Mouse (Mus musculus) ES-E14 (cell line): ENCODE measurements around the gene Pus7.

Source experiments
- HCFC1 ChIP-seq: IDR thresholded peaks from 2 replicates; pipeline ENCODE4 v1.6.1; 2012; ENCODE audit warnings: low read length, inconsistent platforms, borderline replicate concordance; ENCODE audit not compliant: insufficient read depth
- MAFK ChIP-seq: IDR thresholded peaks from 2 replicates; pipeline ENCODE4 v1.6.1; 2014; ENCODE audit warnings: mild to moderate bottlenecking, low read depth, low read length, inconsistent platforms; ENCODE audit not compliant: insufficient read depth
- ZC3H11A ChIP-seq: IDR thresholded peaks from 2 replicates; pipeline ENCODE4 v1.6.1; 2012; ENCODE audit warnings: low read depth, mild to moderate bottlenecking, inconsistent platforms, low read length, borderline replicate concordance
- ZNF384 ChIP-seq: IDR thresholded peaks from 2 replicates; pipeline ENCODE4 v1.6.1; 2012; ENCODE audit warnings: low read depth, low read length, inconsistent platforms

DNA sequence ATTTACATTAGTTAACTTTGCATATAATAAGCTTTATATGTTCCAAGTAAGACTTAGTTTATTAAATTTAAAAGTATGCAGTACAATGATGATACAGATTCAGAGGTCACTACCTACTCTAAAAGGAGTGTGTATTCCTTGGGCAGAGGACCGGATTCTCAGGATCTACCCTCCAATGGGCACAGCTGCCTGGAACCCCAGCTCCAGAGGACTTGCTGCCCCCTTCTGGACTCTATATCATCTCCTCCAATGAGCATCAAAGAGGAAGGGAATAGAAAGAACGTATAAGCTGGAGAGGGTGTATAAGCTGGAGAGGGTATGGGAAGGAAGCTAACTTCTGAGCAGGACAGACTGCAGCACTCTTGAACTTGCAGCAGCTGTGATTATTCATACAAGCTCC lies 33.6 kb downstream of the Pus7 start:
- no peak for TF ChIP-seq ZNF384
- no peak for TF ChIP-seq HCFC1
- no peak for TF ChIP-seq MAFK
- no peak for TF ChIP-seq ZC3H11A
